Mouse (Mus musculus) mesoderm, embryonic 11.5 days (tissue): ENCODE results near the gene Scube3.
"Not testable (repeated sequence)": the region's sequence is repeated elsewhere in the genome, so short reads cannot be mapped to it uniquely, and the experiment has no call there.

Source experiments
- DNase-seq: peaks from one replicate; pipeline ENCODE4 v3.0.0-alpha.2; 2012; ENCODE audit warnings: low read depth, low spot score

The Scube3 gene

DNA sequence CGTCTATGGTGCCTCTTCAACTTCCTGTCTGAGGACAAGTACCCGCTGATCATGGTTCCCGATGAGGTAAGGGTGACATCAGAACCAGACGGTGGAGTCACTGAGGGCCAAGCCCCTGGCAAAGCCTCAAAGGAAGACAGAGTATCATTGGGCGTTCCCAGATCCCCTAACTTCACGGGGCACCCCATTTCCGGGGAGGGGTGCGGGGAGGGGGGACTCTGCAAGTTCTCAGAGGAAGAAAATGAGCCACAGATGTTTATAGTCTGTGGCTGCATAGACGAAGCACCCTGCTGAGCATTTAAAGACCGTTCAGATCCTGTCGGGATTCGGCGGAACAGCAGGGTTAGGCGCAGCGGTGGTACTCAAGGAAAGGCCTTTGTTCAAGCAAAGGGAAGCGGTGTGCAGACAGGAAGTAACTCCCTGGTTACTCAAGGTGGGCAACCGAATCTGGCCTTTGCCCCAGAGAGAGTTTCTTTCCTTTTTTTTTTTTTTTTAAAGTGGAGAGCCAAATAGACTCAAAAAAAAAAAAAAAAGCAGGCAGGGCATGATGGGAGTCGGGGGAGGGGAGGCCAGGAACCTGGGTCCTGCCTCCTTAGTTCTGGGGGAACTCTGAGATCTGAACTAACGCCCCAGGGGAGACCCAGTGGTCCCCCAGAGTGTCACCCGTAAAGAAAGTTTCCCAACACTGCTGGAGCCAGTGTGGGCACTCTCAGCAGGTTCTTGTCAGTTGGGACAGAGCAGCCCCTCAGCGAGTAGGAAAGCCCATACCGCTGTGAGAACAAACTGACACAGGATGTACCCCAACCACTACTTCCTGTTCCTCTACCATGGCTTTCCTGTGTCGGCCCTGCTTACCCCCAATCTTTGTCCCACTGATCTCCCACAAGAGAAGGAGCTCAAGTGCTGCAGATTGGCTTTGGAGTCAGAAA lies 76.0 kb downstream of the Scube3 start:
- no peak for DNase-seq

- not testable (repeated sequence) for DNase-seq
Observed at GRCm38 (mm10) chr17:28222463-28222862, 80.5 kb downstream of the Scube3 start.

GRCm38 (mm10) chr17:28223561-28224391 lies 81.8 kb downstream of the Scube3 start:
- peak; percentile 90 for DNase-seq
